Mouse (Mus musculus) liver (tissue): ENCODE measurements around the gene Cpt1a.

ENCODE experiments used
- DNase-seq: peaks from one replicate; pipeline ENCODE4 v3.0.0-alpha.2; 2020; ENCODE audit warnings: mixed read lengths

Gene Cpt1a

DNA sequence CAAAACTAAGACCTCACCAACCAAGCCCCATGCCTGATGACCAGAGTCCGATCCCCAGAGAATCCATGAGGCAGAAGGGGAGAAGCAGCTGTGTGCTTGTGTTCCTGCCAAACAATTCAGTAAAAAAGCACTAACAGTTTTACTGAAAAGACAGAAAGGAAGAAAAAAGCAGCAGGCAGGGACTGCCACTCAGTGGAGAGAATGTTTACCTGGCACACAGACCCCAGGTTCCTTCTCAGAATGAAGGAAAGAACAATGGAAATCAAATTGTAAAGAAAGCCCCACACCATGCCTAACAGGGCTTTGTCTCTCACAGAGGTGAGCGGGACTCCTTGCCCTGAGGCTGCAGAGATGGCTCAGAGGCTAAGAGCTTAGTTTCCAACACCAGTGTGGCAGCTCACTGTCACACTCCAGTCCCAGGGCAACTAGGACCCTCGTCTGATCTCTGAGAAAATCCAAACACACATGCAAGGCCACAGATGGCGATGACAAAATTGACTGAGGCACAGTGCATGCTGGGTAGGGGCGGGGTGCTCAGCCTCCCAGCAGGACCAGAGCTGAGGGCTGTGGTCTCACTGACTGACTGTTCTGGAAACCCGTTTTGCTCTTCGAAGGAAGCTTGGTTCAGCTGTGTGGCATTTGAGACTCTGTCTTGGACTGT is 107.2 kb downstream of the Cpt1a start:
- no peak for DNase-seq

DNA sequence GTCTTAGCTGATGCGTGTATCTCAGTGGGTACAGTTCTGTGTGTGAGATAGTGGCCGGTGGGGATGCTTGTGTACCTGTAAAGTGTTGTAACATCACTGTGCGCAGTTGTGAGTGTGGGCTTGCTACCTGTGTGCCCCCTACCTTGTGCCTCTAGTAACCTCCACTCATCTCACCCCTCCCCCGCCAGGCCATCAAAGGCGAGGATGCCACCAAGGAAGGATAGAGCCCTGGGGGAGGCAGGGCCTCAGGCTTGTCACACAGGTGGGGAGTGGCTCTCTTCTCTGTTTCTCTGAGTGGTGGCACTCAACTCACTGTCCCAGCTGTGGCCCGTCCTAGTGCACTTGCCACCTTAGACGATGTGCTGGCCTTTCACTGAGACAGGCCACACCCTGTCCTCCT is 108.9 kb downstream of the Cpt1a start:
- no peak for DNase-seq

DNA sequence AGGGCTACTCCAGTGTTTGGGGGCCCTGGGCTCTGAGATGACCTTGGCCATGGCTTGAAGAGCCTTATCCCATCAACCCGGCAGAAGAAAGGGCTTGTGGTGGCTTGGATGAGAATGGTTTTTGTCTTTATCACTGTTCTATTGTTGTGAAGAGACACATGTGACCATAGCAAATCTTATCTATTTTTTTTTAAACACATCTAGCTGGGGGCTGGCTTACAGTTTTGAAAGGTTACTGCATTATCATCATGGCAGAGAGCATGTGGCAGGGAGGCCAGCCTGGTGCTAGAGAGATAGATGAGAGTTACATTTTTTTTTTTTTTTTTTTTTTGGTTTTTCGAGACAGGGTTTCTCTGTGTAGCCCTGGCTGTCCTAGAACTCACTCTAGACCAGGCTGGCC is 109.8 kb downstream of the Cpt1a start:
- DNase-seq: no peak

DNA sequence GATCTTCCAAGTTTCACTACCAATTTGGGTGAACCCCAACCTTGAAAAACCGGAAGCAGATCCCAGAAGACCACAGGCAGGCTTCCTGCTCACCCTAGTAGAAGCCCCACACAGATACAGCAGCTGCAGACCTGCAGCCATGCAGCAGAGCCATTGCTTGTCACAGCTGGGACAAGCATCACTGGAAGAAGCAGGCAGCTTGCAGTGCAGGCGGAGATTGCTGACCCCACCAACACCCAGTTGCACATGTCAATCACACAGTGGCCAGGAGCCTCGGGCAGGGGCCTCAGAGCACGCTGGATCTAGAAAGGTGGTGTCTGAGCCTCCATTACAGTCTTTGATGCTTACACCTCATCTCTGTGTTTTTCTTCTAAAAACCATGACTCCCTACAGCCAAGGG is 112.0 kb downstream of the Cpt1a start:
- DNase-seq: no peak

DNA sequence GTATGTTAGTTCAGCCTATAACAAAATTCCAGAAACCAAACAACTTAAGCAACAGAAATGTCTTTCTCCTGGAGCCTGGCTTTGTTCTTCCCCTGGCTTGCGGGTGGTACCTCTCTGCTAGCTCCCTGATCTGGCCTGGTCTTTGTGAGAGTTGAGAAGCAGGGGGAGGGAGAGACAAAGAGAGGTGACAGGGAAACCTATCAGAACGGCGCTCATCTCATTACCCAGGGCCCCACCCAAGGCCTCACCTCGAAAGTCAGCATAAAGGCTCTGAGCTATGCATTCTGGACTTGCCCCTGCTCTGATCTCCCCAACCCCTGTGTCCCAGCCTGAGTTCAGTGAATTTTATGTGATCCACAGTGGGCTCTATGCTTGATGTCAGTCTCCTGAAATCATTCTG is 112.5 kb downstream of the Cpt1a start:
- DNase-seq: no peak
